Mouse (Mus musculus) heart, postnatal 4 days (tissue): ENCODE data around the gene Rasl12. TPM values are rescaled to one million over a fixed set of nuclear protein-coding genes. Genes with fewer than 3 reads are reported as not detected.

Experiments
- DNase-seq: peaks from one replicate; pipeline ENCODE4 v3.0.0; 2021
- total RNA-seq, 2 experiments: library from RNA; stranded (reverse); gene quantifications; 2 replicates each; pipeline ENCODE4 v1.2.3; 2021

Rasl12 gene
- 10 to 100 TPM in 1 of 2 experiments, 1 to 10 TPM in 1; 10.0 to 10.7 TPM for total RNA-seq

DNA sequence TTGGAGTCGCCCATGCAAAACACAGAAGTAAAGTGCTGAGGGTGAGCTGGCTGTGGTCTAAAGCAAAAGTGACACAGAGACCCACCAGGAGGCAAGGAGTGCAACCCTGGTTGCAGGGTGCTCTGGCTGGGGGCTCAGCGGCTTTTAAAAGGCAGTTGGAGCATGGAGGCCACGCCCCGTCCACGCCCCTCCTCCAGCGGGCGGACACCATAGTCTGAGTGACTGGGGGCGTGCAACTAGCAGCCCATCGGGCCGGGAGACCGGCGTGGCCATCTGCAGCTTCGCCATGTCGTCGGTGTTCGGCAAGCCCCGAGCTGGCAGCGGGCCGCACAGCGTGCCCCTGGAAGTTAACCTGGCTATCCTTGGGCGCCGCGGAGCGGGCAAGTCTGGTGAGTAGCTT is at the start of gene Rasl12:
TSS of gene Rasl12 (plus strand) at position 228 of the 400 bp plus-strand sequence.
- peak; percentile 81 for DNase-seq

DNA sequence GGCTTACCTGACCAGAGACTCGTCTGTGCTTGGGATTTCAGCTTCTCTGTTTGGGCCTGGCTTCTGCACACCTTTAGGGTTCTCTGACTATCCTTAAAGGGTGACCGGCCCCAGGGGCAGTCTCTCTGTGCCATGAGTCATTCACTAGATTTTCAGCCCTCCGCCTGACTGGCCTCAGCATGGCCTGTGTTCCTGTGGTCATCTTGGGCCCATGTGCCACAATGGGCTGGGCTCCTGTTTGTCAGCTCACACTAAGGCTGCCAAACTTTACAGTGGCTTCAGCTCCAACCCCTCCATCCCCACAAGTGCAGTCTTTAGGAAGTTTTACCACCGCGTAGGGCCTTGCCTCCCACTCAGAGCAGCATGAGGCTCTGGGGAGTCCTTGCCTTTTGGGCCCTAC is 45.1 kb upstream of the Rasl12 start:
- DNase-seq = no peak

DNA sequence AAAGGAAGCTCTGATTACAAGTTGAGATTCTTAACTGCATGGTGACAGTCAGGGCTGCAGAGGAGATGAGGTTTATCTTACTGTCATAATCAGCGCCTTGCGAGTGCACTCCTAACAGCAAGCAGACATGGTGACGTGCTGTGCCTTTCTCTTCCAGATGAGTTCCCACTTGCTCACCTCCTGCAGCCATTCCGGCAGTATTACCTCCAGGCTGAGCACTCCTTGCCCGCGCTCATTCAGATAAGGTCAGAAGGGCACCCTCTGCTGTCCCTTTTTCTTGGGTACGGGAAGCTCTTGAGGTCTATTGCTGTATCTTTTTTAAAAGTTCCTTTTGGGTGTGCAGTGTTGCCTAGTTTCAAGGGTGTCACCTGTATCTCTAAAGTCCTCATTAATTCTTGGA is 41.7 kb upstream of the Rasl12 start:
- no peak for DNase-seq

DNA sequence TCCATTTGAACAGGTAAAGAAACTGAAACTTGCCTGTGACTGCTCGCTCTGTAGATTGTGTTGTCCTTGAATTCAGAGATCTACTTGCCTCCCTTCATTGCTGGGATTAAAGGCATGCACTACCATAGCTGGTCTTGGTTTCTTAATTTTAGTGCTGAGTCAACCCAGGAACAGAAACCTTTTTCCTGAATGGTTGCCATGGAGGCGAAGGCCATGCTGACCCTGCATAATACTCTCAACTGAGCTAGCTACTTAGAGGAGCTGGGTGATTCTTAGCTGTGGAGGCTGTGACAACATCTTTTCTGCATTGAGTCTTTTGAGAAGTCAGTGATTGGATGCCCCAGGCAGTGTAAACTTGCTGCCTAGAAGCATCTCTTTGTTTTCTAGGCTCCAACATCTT is 41.3 kb upstream of the Rasl12 start:
- no peak for DNase-seq

DNA sequence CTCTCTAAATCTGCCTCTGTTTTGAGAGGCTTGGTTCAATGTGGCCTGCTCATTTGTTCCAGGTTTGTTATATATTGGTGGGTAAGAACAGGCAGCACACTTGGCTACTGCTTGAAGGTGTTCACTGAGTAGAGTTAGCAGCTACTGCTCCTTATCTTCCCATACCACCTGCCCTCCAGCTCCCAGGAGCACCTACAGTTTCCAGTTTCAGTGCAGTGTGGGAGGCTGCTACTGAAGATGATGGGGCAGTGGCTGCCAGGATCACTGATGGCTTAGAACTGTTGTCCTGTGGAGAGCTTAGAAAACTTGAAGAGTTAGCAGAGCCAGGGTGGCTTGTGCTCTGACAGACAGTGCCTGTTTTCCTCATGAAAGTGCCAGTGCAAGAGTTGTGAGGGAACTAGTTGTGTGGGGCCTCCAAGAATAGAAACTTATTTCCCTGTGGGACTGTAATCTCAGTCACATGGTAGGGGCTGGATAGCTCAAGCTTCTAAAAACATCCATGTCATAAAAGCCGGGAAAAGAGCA is 39.3 kb upstream of the Rasl12 start:
- no peak for DNase-seq

DNA sequence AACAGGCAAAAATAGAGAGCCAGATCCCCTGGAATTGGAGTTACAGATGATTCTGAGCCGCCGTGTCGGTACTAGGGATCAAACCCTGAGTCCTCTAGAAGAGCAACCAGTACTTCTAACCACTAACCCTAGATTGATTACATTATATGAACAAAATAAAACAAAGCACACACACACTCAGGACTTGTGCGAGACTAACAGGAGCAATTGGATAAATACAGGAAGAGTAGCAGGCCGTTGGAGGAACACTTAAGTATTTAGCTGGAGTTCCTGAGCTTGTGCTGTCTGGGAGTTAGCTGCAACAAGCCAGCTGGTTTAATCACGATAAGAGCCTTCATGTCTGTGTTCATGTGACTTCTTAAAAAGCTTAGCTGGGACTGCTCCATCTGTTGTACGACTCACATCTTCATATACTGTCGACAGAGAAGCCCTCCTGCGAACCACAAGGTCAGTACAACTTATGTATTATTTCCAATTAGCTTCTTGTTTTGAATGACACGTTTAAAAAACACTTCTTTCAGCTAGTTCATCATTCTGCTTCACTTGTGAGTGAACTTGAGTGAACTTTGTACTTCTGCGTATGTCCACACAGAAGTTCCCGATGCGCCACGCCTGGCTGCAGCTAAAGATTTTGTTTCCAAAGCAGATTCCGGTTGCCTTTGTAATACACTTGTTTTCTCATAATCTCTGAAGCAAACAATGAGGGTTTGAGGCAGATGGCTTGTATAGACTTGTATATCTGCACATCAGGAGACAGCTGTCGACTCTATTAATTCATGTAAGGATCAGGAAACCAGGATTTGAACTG is 37.5 kb upstream of the Rasl12 start, which contains the start of gene Ubap1l:
TSS of gene Ubap1l (plus strand) at position 401 of the 808 bp plus-strand sequence.
- DNase-seq = no peak

DNA sequence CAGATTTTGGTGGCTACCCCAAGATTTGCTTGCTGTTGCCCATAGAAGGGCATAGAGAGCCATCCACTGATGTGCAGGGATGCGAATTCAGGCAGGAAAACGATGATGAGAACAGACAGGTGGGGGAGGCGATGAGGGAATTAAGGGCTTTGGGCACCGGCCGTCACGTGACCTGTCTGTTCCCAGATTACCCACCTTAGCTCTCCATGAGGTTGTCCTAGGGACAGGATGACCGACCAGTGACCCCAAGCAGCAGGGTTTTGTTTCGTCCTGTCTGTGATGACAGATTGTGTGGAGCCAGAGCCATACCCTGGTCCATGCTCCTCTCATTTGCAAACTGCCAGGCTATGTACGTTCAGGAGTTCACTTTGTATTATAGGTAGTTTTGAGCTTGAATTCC is 34.6 kb upstream of the Rasl12 start:
- DNase-seq = no peak

DNA sequence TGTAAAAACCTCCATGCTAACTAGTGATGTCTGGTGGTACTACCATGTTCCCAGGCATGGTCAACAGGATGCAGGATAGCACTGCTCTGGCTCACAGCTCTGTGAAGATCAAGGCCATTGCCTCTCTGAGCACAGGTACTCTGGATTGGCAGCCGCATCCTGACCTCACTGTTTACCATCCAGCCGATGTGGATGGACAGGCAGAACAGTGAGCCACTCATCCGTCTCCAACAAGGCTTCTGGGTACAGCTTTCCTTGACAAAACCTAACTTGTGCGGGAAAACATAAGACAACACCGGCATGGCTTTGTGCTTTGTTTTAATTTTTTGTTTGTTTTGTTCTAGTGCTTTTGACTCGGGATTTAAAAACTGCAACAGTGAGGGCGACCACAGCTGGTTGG is 32.6 kb upstream of the Rasl12 start:
- no peak for DNase-seq

DNA sequence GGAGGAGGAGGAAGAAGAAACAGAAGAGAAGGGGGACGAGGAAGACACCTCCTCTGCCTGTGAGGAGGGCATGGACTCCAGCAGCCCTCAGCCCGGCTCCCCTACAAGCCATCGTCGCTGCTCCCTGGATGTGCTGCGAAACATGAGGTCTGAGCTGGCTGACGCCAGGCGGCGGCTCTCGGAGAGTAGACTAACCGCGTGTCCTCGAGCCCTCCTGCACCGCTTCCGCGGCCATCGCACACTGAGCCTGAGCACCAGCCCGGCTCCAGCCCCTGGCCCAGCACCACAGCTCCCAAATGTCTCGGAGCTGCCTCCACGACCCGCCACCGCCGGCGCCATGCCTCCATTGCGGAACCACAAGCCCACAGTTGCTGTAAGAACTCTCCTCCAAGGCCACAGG is 26.6 kb upstream of the Rasl12 start:
- DNase-seq = no peak

DNA sequence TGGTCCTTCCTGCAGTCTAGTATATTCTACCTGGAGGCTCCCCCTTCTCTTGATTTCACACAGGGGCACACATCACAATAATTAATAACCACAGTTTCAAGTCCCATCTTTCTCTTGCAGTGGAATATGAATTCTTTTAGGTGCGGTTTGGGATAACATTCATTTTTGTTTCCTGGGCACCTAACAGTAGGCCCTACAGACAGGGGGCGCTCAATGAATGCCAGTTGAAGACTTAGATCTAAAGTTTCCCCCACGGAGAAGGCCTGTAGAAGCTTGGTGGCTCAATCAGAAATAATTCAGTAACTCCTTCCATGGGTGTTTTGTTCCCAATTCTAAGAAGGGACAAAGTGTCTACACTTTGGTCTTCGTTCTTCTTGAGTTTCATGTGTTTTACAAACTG is 25.9 kb upstream of the Rasl12 start:
- peak; percentile 62 for DNase-seq

DNA sequence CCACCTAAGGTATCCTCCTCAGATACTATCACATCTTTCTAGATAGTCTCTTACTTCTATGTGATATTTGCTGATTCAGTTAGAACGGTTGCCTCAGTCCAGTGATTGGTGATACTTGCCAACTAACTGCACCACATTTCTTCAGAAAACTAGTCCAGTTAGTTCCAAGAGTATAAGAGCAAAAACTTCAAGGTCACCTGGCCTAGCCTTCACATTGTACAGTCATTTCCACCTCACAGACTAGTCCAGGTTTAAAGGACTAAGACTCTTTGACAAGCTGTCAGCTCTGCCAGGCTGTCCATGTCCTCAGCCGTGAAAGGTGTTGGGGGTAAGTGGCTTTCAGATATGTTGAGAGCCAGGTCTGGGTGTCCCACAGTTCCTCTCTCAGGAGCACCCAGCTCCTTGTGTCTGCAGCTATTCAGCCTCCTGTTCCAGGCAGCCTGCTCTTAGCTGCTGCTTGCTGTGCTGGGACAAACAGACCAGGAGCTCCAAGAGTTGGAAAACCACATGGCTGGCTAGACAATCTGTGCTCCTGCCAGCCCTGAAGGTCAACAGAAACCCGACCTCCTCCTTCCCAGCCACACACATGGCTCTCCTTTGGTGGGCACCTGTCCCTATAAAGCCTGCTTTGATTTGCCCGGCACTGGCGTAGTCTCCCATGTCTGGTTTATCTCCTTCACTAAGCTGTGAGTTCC is 23.7 kb upstream of the Rasl12 start:
- DNase-seq = peak; percentile 25

DNA sequence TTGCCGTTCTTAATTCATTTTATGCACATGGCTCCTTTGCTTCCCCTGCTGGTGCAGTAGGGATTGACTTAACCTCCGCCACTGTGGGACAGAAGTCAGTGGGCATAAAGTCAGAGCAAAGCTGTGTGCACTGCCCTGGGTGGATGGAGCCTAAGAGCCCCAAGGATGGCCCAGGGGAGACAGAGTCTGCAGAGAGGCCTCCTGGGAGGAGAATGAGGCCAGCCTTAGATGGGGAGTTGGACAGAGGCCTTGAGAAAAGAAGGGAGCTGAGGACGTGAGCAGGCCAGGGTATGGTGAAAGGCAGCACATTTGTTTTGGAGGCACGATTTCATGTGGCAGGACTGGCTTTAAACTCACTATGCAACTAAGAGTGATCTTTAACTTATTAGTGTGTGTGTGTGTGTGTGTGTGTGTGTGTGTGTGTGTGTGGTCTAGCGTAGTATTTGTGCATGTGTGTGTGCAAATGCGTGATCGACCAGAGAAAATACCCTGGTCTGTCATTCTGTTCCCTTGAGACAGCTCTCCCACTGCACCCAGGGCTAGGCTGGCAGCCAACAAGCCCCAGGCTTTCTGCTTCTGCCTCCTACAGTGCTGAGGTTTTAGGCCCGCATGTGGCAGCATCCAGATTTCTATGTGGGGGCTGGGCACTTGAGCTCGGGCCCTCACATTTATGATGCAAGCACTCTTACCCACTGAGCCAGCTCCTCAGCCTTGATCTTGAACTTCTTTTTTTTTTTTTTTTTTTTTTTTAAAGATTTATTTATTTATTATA is 23.0 kb upstream of the Rasl12 start:
- DNase-seq = no peak

DNA sequence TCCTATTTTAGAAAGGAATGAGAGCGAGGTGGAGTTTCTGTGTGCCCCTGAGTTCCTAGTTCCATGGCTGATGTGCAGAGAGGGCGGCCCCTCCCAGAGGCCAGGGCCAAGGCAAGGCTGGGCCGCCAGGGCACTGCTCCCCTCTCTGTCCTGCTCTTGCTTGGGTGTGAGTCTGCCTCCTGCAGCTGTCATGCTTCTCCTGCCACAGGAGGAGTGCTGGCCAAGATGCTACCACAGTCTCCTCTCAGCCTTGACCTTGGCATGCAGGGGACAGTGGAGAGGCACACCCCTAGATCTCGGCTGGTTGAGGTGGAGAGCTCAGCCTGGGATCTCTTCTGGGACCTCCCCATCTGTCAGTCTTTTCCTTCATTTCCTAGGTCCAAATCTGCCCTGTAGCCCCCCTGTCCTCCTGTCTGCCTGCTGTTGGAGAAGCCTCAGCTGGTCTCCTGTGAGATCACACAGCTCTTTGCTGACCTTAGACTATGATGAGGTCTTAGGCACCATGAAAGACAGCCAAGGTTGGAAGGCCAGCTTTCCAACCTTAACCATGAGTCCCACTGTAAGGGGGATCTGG is 17.2 kb upstream of the Rasl12 start:
- DNase-seq = no peak

DNA sequence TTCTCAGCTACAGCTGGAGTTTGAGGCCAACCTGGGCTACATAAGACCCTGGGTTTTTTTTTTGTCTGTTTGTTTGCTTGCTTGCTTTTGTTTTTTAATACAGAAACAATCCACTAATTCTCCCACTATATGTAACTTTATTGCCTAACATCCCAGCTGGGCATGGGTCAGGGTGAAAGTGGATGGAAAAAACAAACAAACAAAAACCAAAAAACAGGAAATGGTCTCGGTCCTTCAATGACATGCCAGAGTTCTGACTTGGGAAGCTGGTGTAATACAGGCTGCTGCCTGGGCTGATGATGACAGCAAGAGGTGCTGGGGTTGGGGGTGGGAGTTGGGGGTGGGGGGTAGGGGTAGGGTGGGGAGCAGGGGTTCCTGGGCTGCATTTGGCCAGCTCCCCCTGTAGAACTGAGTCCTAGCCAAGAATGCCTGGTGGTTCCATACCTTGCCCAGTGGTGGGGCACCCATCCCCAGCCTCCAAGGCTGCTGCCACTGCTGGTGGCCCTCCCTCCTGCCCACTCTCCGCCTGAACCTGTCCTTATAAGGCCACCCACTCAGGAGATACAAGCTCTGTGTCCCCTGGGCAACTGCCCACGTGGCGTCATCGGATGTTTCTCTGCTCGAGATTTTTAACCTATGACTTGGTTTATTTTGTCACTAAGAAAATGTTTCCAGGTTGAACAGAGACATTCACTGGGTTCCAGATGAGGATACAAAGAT is 16.1 kb upstream of the Rasl12 start:
- DNase-seq = peak; percentile 35

DNA sequence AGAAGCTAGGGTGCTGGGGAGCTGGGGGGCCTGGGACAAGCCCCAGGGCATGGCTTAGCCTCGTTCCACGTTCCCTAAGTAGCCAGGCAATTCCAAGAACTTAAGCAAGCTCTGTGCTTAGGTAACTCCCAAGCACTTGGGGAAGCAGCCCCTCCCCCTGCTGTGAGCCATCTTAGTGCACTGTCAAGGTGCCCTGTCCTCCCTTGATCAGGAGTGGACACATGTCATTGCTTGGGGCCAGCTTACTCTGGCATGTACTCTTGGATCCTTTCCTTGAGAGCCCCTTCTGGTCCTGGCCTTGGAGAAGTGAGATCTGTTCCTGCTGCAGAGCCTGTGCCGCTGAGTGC is 15.6 kb upstream of the Rasl12 start:
- no peak for DNase-seq

DNA sequence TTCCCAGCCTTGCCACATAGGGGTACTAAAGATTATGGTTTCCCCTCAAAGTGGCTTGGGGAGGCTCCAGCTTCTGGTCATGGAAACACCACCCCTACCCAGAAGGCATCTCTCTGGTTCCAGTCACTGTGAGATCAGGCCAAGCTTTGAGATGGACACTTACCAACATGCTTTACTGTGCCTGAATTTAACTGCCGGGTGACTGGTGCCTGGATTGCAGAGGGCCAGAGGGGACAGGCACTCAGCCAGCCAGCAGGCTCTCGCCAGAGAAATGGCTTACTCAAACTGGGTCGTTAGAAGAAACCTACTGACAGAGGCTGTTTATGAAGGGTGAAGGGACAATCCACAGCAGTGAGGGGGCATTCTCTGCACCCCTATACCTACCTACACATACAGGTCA is 14.0 kb upstream of the Rasl12 start:
- peak; percentile 48 for DNase-seq

DNA sequence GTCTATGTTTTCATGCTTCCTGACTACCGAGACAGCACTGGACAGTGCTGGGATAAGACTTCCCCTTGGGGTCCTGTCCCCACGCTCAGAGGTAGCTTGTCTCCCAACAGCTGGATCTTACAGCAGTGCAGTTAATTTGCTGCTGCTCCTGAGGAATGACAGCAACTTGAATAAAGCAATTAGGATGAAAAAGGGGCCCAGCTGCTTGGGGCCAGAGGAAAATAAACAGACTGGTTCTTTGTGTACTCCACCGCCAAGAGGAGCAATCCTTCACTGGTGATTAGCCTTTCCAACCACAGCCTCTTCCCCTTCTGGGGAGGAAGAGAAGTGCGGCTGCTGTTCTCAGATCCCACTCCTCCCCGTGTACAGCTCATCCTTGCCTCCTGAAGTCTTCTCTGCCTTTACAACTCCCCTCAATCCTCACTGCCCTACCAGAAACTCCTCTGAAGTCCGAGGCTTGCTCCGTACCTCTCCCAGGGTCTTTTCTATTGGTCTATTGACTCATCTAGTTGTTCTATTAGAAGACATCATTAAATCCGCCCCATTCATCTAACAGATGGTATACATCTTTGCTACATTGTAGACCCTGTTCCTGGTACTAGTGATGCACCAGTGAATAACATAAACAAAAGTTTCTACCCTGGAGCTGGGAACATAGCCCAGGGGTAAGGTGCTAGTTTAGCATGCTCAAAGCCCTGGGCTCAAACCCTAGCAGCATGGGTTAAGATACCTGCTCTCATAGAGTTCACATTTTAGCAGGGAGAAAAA is 11.7 kb upstream of the Rasl12 start:
- no peak for DNase-seq

DNA sequence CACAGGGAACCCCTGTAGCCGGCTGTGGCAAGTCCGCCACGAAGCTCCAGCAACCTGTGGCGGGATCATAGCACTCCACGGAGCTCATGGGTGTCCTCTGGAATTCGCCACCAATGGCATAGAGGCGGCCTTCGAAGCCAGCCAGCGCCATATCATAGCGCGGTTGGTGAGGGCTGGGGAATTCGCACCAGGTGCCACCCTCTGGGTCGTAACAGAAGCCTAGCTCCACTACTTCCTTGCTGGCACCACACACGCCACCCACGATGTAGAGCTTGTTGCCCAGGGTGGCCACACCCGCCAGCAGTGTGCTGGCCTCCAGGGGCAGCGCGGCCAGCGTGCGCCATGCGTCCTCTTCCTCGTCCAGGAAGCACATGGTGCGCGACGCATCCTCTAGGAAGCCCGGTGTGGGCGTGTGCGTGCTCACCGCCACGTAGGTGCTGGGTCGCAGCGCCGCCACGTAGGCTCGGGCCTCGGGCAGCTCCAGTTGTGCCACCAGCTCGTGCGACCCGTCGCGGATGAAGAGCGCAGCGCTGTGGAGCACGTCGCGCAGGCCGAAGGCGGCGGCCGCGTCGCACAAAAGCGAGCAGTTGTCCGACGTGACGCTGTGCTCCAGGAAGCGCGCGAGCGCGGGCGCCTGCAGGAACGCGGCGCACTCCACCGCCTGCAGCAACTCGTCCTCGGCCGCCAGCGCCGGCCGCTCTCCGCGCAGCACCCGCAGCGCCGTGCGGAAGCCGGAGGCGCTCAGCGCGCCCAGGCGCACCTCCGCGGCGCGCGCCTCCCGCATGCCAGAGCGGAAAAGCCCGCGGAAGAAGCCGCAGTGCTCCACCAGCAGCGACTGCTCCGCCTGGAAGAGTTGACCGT is 7.3 kb upstream of the Rasl12 start:
- peak; percentile 42 for DNase-seq

DNA sequence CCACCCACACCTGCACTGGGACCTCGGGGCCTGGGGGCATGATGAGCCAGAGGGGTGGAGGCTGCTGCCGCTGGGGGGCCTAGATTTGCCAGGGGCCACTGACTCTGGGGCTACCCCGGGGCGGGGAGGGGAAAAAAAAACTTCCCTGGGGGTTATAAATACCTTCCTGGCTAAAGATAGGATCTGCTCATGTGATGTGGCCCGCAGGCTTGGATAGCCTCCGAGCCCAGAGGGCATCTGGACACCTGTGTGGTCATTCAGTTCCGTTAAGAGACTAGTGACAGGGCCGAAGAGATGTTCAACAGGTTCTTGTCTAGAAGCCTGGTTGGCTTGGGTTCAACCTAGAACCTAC is 6.7 kb upstream of the Rasl12 start, which contains the start of gene Kbtbd13:
TSS of gene Kbtbd13 (minus strand) at position 40 of the 352 bp plus-strand sequence.
- DNase-seq = no peak
